Mouse (Mus musculus) stomach, embryonic 14.5 days (tissue): ENCODE measurements around the gene D1Pas1. TPM values are rescaled to one million over a fixed set of nuclear protein-coding genes. Genes with fewer than 3 reads are reported as not detected.

ENCODE experiments used
- ATAC-seq: fragments of 200-750 bp; cut with Nextera tagmentation; 2 replicates; pipeline ENCODE4 v1.8.0; 2017; ENCODE audit warnings: low read depth, moderate TSS enrichment; ENCODE audit not compliant: insufficient number of reproducible peaks, insufficient read depth, low FRiP score
- H3K27ac ChIP-seq: fragments of 300-500 bp; sonication (generic); 2 replicates; pipeline ENCODE4 v1.5.1; 2014; ENCODE audit warnings: mild to moderate bottlenecking, low read length, moderate library complexity, mixed read lengths
- H3K27me3 ChIP-seq: fragments of 300-500 bp; sonication (generic); 2 replicates; pipeline ENCODE4 v1.6.1; 2014; ENCODE audit warnings: low read length, control low read depth, mixed read lengths; ENCODE audit not compliant: control insufficient read depth, insufficient read depth
- H3K36me3 ChIP-seq: fragments of 300-500 bp; sonication (generic); 2 replicates; pipeline ENCODE4 v1.6.1; 2014; ENCODE audit warnings: mild to moderate bottlenecking, control low read depth, low read length, moderate library complexity, mixed read lengths; ENCODE audit not compliant: control insufficient read depth, insufficient read depth
- H3K4me1 ChIP-seq: fragments of 300-500 bp; sonication (generic); 2 replicates; pipeline ENCODE4 v1.6.1; 2014; ENCODE audit warnings: low read length, control low read depth, mixed read lengths; ENCODE audit not compliant: control insufficient read depth, insufficient read depth
- H3K4me2 ChIP-seq: fragments of 300-500 bp; sonication (generic); replicated peaks from 2 replicates; pipeline ENCODE4 v1.6.1; 2014; ENCODE audit warnings: low read depth, low read length, control low read depth
- H3K4me3 ChIP-seq: fragments of 300-500 bp; sonication (generic); 2 replicates; pipeline ENCODE4 v1.5.1; 2014; ENCODE audit warnings: low read depth, low read length, control low read depth
- H3K9ac ChIP-seq: fragments of 300-500 bp; sonication (generic); replicated peaks from 2 replicates; pipeline ENCODE4 v1.6.1; 2014; ENCODE audit warnings: low read depth, mild to moderate bottlenecking, control low read depth, low read length, moderate library complexity, mixed read lengths
- H3K9me3 ChIP-seq: fragments of 300-500 bp; sonication (generic); 2 replicates; pipeline ENCODE4 v1.6.1; 2016; ENCODE audit warnings: low read depth, low read length, control low read depth; ENCODE audit not compliant: control insufficient read depth
- WGBS: fragments of 180-500 bp; shearing (Covaris S2); extraction: QIAGEN DNeasy Blood & Tissue Kit; methylation state at CpG from one replicate; pipeline ENCODE4 v1.1.7; 2014; 5-methylcytosine and 5-hydroxymethylcytosine counted together
- polyA plus RNA-seq: library from polyadenylated mRNA; unstranded; fragments of >200 nt; fragmentation: Nextera tagmentation; extraction: Ambion mirVana; gene quantifications from 2 replicates; pipeline ENCODE4 v1.2.1, GENCODE M21; 2014

The D1Pas1 gene
- polyA plus RNA-seq: 0.10 TPM in 1 of 2 replicates, not detected in the other

- Histone ChIP-seq H3K27me3 (no peaks in the 10 kb centered on the region), H3K4me1 (no peaks in the 10 kb centered on the region), H3K27ac (no peak within 1 kb of the TSS), H3K4me2 (no peak within 1 kb of the TSS), H3K4me3 (no peak within 1 kb of the TSS), H3K36me3 (no peaks in the 10 kb centered on the region), H3K9ac (no peak within 1 kb of the TSS), H3K9me3 (peaks cover 20% of the 10 kb centered on the region; the same call in 1 of the 2 replicates)
- ATAC-seq: no peak
- 77% methylated on average over 53 of the region's 53 CpGs for WGBS
Observed at GRCm38 (mm10) chr1:186967201-186967812, at the start of gene D1Pas1. Gene D1Pas1, plus strand, starts transcription at chr1:186967416.

DNA sequence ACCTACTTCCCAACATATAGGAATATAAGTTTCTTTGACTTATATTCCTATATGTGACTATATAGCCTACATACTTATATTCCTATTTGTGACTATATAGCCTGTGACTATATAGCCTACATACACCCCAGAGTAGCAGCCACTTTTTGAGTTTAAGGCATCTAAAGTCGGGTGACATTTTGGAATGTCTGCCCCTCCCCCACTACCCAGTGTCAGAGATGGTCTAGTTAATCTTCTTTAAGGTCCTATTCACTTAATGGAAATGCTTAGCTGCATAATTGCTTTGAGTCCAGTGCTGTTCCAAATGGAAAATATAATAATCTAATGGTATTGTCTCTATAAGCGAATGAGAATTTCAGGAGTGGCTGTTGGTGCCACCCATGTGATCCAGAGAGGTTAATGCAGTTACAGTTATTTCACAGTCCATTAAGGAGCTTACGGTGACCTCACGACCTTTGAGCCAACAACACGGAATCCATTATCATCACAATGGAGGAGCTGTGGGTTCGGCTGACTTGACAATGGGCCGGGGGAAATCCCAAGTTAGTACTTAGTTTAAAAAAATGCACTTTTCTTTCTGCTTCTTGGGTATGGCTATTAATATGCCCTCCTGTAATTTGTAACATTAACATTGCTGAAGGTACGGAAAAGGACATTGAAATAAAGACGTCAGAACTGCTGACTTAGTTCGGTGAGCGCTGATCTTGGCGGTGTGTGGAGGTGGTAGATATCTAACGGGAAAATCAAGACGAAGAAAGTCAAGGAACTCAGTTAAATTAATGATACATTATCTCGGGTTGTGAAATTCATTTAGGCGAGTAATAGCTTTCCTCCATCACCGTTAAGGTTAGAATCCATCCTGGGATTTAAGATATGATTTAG, 44.5 kb upstream of the D1Pas1 start:
- Histone ChIP-seq H3K9me3 (no peaks in the 10 kb centered on the region), H3K4me2 (no peak overlapping the region), H3K27ac (no peak overlapping the region), H3K27me3 (no peaks in the 10 kb centered on the region), H3K9ac (no peak overlapping the region), H3K4me1 (no peaks in the 10 kb centered on the region), H3K4me3 (no peak overlapping the region), H3K36me3 (no peaks in the 10 kb centered on the region)
- ATAC-seq: no peak
- whole genome bisulfite sequencing: 26% methylated on average over 17 of the region's 17 CpGs

GRCm38 (mm10) chr1:186924027-186924426, 43.2 kb upstream of the D1Pas1 start:
- Histone ChIP-seq H3K27me3 (no peaks in the 10 kb centered on the region), H3K4me1 (no peaks in the 10 kb centered on the region), H3K4me2 (no peak overlapping the region), H3K9me3 (no peaks in the 10 kb centered on the region), H3K4me3 (no peak overlapping the region), H3K9ac (no peak overlapping the region), H3K36me3 (no peaks in the 10 kb centered on the region), H3K27ac (no peak overlapping the region)
- WGBS: 67% methylated on average over 12 of the region's 12 CpGs
- no peak for ATAC-seq

DNA sequence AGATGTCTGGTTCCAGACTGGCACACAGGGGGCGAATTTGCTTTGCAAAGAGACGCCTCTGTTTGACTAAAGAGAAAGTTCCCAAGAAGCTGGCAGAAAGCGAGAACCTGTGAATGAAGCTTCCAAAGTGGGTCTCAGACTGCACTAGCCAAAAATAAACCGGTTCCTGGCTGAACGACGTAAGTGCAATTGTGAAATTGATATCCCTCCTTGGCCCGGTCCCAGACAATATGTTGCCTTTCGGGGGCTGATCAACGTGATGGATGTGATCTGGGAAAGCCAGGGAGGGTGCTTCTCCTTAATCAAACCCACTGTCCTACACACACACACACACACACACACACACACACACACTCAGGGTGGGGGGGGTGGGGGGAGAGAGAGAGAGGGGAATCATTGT, 41.8 kb upstream of the D1Pas1 start:
- H3K4me1 ChIP-seq: no peaks in the 10 kb centered on the region
- H3K4me2 ChIP-seq: no peak overlapping the region
- 28% methylated on average over 9 of the region's 9 CpGs for WGBS
- ATAC-seq: no peak
- H3K4me3 ChIP-seq: no peak overlapping the region
- no peak overlapping the region for H3K27ac ChIP-seq
- no peaks in the 10 kb centered on the region for H3K36me3 ChIP-seq
- no peaks in the 10 kb centered on the region for H3K27me3 ChIP-seq
- no peak overlapping the region for H3K9ac ChIP-seq
- H3K9me3 ChIP-seq: no peaks in the 10 kb centered on the region

- Histone ChIP-seq H3K27me3 (no peaks in the 10 kb centered on the region), H3K9me3 (no peaks in the 10 kb centered on the region), H3K36me3 (no peaks in the 10 kb centered on the region), H3K27ac (no peak overlapping the region), H3K4me3 (no peak overlapping the region), H3K4me1 (no peaks in the 10 kb centered on the region), H3K9ac (no peak overlapping the region), H3K4me2 (no peak overlapping the region)
- ATAC-seq: no peak
- 63% methylated on average over 8 of the region's 8 CpGs for WGBS
Observed at GRCm38 (mm10) chr1:186926316-186926949, 40.8 kb upstream of the D1Pas1 start.

GRCm38 (mm10) chr1:186926950-186927316, 40.3 kb upstream of the D1Pas1 start:
- H3K4me2 ChIP-seq: no peak overlapping the region
- H3K36me3 ChIP-seq: no peaks in the 10 kb centered on the region
- H3K27ac ChIP-seq: no peak overlapping the region
- H3K9ac ChIP-seq: no peak overlapping the region
- no peak overlapping the region for H3K4me3 ChIP-seq
- ATAC-seq: no peak
- no peaks in the 10 kb centered on the region for H3K9me3 ChIP-seq
- 76% methylated on average over 6 of the region's 6 CpGs for WGBS
- no peaks in the 10 kb centered on the region for H3K27me3 ChIP-seq
- no peaks in the 10 kb centered on the region for H3K4me1 ChIP-seq

GRCm38 (mm10) chr1:186927494-186927893, 39.7 kb upstream of the D1Pas1 start:
- Histone ChIP-seq H3K4me2 (no peak overlapping the region), H3K36me3 (no peaks in the 10 kb centered on the region), H3K27ac (no peak overlapping the region), H3K4me3 (no peak overlapping the region), H3K9me3 (no peaks in the 10 kb centered on the region), H3K4me1 (no peaks in the 10 kb centered on the region), H3K27me3 (no peaks in the 10 kb centered on the region), H3K9ac (no peak overlapping the region)
- WGBS: 74% methylated on average over 4 of the region's 4 CpGs
- no peak for ATAC-seq

- Histone ChIP-seq H3K36me3 (no peaks in the 10 kb centered on the region), H3K9me3 (no peaks in the 10 kb centered on the region), H3K27ac (no peak overlapping the region), H3K4me2 (no peak overlapping the region), H3K4me3 (no peak overlapping the region), H3K27me3 (no peaks in the 10 kb centered on the region), H3K4me1 (no peaks in the 10 kb centered on the region), H3K9ac (no peak overlapping the region)
- ATAC-seq: no peak
- 73% methylated on average over 13 of the region's 13 CpGs for WGBS
Observed at GRCm38 (mm10) chr1:186930160-186930887, 36.9 kb upstream of the D1Pas1 start.
